Mouse (Mus musculus) hindbrain, embryonic 16.5 days (tissue): ENCODE results near the gene Asxl2. TPM values are rescaled to one million over a fixed set of nuclear protein-coding genes. Genes with fewer than 3 reads are reported as not detected.

Experiments
- ATAC-seq: fragments of 200-750 bp; cut with Nextera tagmentation; 2 replicates; pipeline ENCODE4 v1.8.0; 2017; ENCODE audit warnings: moderate TSS enrichment, moderate library complexity
- H3K27ac ChIP-seq: fragments of 300-500 bp; sonication (generic); 2 replicates; pipeline ENCODE4 v1.5.1; 2014; ENCODE audit warnings: low read depth, mild to moderate bottlenecking, control low read depth, low read length, moderate library complexity
- H3K27me3 ChIP-seq: fragments of 300-500 bp; sonication (generic); replicated peaks from 2 replicates; pipeline ENCODE4 v1.6.1; 2014; ENCODE audit warnings: low read length; ENCODE audit not compliant: control insufficient read depth, insufficient read depth
- H3K36me3 ChIP-seq: fragments of 300-500 bp; sonication (generic); 2 replicates; pipeline ENCODE4 v1.6.1; 2014; ENCODE audit warnings: mild to moderate bottlenecking, low read length, moderate library complexity, mixed read lengths; ENCODE audit not compliant: control insufficient read depth, insufficient read depth
- H3K4me1 ChIP-seq: fragments of 300-500 bp; sonication (generic); 2 replicates; pipeline ENCODE4 v1.6.1; 2014; ENCODE audit warnings: low read depth, low read length; ENCODE audit not compliant: control insufficient read depth, insufficient read depth
- H3K4me2 ChIP-seq: fragments of 300-500 bp; sonication (generic); 2 replicates; pipeline ENCODE4 v1.6.1; 2014; ENCODE audit warnings: mild to moderate bottlenecking, low read length, control low read depth, moderate library complexity
- H3K4me3 ChIP-seq: fragments of 300-500 bp; sonication (generic); 2 replicates; pipeline ENCODE4 v1.5.1; 2014; ENCODE audit warnings: mild to moderate bottlenecking, low read length, control low read depth, moderate library complexity
- H3K9ac ChIP-seq: fragments of 300-500 bp; sonication (generic); 2 replicates; pipeline ENCODE4 v1.6.1; 2014; ENCODE audit warnings: low read depth, mild to moderate bottlenecking, control low read depth, low read length, moderate library complexity
- H3K9me3 ChIP-seq: fragments of 300-500 bp; sonication (generic); 2 replicates; pipeline ENCODE4 v1.6.1; 2014; ENCODE audit warnings: mild to moderate bottlenecking, low read length, moderate library complexity; ENCODE audit not compliant: control insufficient read depth
- WGBS: fragments of 180-500 bp; shearing (Covaris S2); extraction: QIAGEN DNeasy Blood & Tissue Kit; methylation state at CpG from one replicate; pipeline ENCODE4 v1.1.7; 2014; 5-methylcytosine and 5-hydroxymethylcytosine counted together
- polyA plus RNA-seq: library from polyadenylated mRNA; unstranded; fragments of >200 nt; fragmentation: Nextera tagmentation; extraction: Ambion mirVana; gene quantifications from 2 replicates; pipeline ENCODE4 v1.2.1, GENCODE M21; 2015

Asxl2 gene
- polyA plus RNA-seq, 1 experiment from 2014 or later, result 10.1 TPM

DNA sequence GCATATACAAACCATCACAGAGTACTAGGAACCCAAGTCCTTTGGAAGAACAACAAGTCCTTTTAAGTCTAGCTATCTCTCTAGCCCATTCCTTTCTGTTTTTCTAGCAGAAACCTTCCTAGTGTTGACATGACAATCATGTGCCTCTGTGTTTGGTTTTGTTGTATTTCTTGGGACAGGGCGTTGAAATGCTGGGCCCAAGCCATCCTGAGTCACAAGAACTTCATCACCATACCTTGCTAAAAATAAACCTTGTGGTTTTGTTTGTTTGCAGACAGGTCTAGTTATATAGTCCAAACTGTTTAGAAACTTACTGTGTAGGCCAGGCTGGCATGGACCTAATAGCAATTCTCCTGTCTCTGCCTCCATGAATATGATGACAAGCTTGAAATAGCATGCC is 3.9 kb upstream of the Asxl2 start:
- no peak overlapping the region for H3K9ac ChIP-seq
- no peak overlapping the region for H3K4me2 ChIP-seq
- no peaks in the 10 kb centered on the region for H3K27me3 ChIP-seq
- no peak overlapping the region for H3K27ac ChIP-seq
- 89% methylated on average over 1 of the region's 1 CpGs for WGBS
- H3K36me3 ChIP-seq, result no peaks in the 10 kb centered on the region
- no peak overlapping the region for H3K4me3 ChIP-seq
- H3K9me3 ChIP-seq, result no peaks in the 10 kb centered on the region
- no peak for ATAC-seq
- peaks cover 6% of the 10 kb centered on the region for H3K4me1 ChIP-seq

GRCm38 (mm10) chr12:3424179-3424578 is 2.5 kb upstream of the Asxl2 start:
- Histone ChIP-seq H3K4me1 (peaks cover 14% of the 10 kb centered on the region), H3K27ac (no peak overlapping the region), H3K27me3 (no peaks in the 10 kb centered on the region), H3K9ac (no peak overlapping the region), H3K36me3 (no peaks in the 10 kb centered on the region), H3K9me3 (no peaks in the 10 kb centered on the region), H3K4me2 (no peak overlapping the region), H3K4me3 (no peak overlapping the region)
- 96% methylated on average over 2 of the region's 2 CpGs for WGBS
- no peak for ATAC-seq

DNA sequence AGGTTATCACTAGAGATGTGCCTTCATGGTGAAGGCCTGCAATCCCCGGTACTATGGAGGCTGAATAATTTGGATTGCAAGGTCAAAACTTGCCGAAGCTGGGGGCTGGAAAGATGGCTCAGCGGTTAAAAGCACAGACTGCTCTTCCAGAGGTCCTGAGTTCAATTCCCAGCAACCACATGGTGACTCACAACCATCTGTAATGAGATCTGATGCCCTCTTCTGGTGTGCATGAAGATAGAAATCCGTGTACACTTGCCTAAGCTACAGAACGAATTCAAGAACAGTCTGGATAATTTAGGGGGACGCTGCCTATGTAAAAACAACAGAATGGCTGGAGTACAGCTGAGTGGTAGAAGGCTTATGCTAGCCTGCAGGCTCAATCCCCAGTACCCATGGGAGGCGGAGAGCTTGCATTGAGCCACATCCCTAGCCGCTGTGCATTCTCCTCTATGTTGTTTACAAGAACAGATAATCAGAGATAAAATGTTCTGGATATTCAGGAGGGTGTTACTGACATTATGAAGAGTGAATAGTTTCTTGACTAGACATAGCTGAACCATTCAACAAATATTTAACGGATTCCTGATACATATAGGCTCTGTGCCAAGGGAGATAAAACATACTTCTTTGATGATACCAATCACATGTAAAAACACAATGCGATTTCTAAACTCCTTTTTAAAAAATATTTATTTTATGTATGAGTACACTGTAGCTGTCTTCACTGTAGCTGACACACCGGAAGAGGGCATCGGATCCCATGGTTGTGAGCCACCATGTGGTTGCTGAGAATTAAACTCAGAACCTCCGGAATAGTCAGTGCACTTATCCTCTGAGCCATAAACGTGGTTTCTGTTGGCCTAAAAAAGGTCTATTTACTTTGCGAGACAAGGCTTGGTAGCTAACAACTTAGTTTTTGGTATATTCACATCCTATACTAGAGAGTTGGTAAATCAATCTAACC is 999 bp upstream of the Asxl2 start:
- H3K4me1 ChIP-seq, result peaks cover 14% of the 10 kb centered on the region
- H3K27me3 ChIP-seq, result no peaks in the 10 kb centered on the region
- H3K4me2 ChIP-seq, result peak overlapping the region; percentile 53
- H3K27ac ChIP-seq, result peak overlapping the region; percentile 78
- no peaks in the 10 kb centered on the region for H3K9me3 ChIP-seq
- H3K36me3 ChIP-seq, result no peaks in the 10 kb centered on the region
- ATAC-seq, result peak; percentile 32
- peak overlapping the region; percentile 95 for H3K4me3 ChIP-seq
- WGBS, result 44% methylated on average over 15 of the region's 15 CpGs
- peak overlapping the region; percentile 52 for H3K9ac ChIP-seq

- peak overlapping the region; percentile 96 for H3K27ac ChIP-seq
- peaks cover 14% of the 10 kb centered on the region for H3K4me1 ChIP-seq
- H3K4me2 ChIP-seq, result peak overlapping the region; percentile 54
- no peaks in the 10 kb centered on the region for H3K9me3 ChIP-seq
- peak overlapping the region; percentile 95 for H3K4me3 ChIP-seq
- peak; percentile 57 for ATAC-seq
- WGBS, result under 1% methylated on average over 65 of the region's 65 CpGs
- H3K9ac ChIP-seq, result peak overlapping the region; percentile 89
- H3K36me3 ChIP-seq, result no peaks in the 10 kb centered on the region
- no peaks in the 10 kb centered on the region for H3K27me3 ChIP-seq
Observed at GRCm38 (mm10) chr12:3427067-3427889, 621 bp downstream of the Asxl2 start.

- peak overlapping the region; percentile 95 for H3K4me3 ChIP-seq
- 68% methylated on average over 11 of the region's 11 CpGs for WGBS
- no peaks in the 10 kb centered on the region for H3K36me3 ChIP-seq
- H3K4me1 ChIP-seq, result peaks cover 14% of the 10 kb centered on the region
- no peaks in the 10 kb centered on the region for H3K27me3 ChIP-seq
- no peak overlapping the region for H3K9ac ChIP-seq
- no peaks in the 10 kb centered on the region for H3K9me3 ChIP-seq
- no peak overlapping the region for H3K27ac ChIP-seq
- no peak for ATAC-seq
- peak overlapping the region; percentile 54 for H3K4me2 ChIP-seq
Observed at GRCm38 (mm10) chr12:3427891-3428775, 1.5 kb downstream of the Asxl2 start.

GRCm38 (mm10) chr12:3429681-3430442 is 3.2 kb downstream of the Asxl2 start:
- Histone ChIP-seq H3K4me2 (no peak overlapping the region), H3K4me3 (no peak overlapping the region), H3K9me3 (no peaks in the 10 kb centered on the region), H3K27ac (no peak overlapping the region), H3K9ac (no peak overlapping the region), H3K27me3 (no peaks in the 10 kb centered on the region), H3K36me3 (no peaks in the 10 kb centered on the region), H3K4me1 (peaks cover 14% of the 10 kb centered on the region)
- 83% methylated on average over 2 of the region's 2 CpGs for WGBS
- no peak for ATAC-seq

DNA sequence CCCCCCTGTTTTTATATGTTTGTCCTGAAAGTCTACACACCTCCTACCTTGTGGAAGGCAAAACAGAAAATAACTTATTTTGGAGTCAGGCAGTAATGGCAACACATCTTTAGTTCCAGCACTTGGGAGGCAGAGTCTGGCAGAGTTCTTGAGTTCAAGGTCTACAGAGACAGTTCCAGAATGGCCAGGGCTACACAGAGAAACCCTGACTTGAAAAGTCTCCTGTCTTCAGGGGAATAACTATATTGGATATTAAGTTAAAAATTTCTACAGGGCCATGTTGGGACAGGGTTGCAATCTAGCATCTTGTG is 3.7 kb downstream of the Asxl2 start:
- no peak for ATAC-seq
- Histone ChIP-seq H3K9me3 (no peaks in the 10 kb centered on the region), H3K9ac (no peak overlapping the region), H3K27ac (no peak overlapping the region), H3K27me3 (no peaks in the 10 kb centered on the region), H3K4me2 (no peak overlapping the region), H3K36me3 (no peaks in the 10 kb centered on the region), H3K4me3 (no peak overlapping the region), H3K4me1 (peaks cover 10% of the 10 kb centered on the region)

DNA sequence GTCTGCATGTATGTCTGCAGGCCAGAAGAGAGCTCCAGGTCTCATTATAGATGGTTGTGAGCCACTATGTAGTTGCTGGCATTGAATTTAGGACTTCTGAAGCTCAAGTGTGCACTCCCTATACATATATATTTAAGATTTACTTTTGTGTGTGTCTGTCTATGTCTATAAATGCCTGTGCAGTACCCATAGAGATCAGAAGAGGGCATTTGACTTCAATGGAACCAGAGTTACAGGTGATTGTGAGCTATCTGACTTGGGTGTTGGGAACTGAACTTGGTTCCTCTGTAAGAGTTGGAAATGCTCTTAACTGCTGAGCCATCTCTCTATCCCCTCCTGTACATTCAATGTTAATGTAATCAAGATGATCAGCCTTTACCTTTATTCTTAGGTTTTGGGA is 4.3 kb downstream of the Asxl2 start:
- Histone ChIP-seq H3K4me2 (no peak overlapping the region), H3K4me3 (no peak overlapping the region), H3K9ac (no peak overlapping the region), H3K36me3 (no peaks in the 10 kb centered on the region), H3K4me1 (peaks cover 7% of the 10 kb centered on the region), H3K9me3 (no peaks in the 10 kb centered on the region), H3K27ac (no peak overlapping the region), H3K27me3 (no peaks in the 10 kb centered on the region)
- no peak for ATAC-seq
